Mouse (Mus musculus): ENCODE measurements around the gene Depdc5. TPM values are rescaled to one million over a fixed set of nuclear protein-coding genes. Genes with fewer than 3 reads are reported as not detected.

Depdc5 gene
- polyA plus RNA-seq, 1 experiment from 2014 or later = 36.3 TPM

GRCm38 (mm10) chr5:32962581-32962980 is 99.1 kb downstream of the Depdc5 start:
- no peak for ATAC-seq (ENCODE audit: insufficient number of reproducible peaks, insufficient read depth, low FRiP score, low TSS enrichment, low read depth)
- H3K36me3 ChIP-seq = peaks cover 83% of the 10 kb centered on the region

DNA sequence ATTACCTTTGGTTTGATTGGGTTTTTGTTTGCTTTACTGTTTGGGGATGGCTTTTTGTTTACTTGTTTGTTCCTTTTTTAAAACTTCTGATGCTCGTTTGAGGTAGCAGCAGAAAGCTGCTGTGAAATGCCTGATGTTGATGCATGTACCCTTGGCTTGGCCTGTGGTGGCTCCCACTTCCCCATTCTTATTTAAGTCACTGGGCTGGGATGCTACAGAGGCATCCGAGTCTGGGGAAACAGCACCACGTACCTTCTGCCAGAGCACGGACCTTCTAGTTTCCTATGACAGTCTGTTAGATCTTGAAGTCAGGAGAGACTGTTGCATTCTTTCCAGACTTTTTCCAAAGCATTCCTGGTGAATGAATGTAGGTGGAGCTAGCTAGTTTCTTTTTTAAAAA is 113.0 kb downstream of the Depdc5 start:
- ATAC-seq (ENCODE audit: insufficient number of reproducible peaks, insufficient read depth, low FRiP score, low TSS enrichment, low read depth) = no peak
- WGBS = 83% methylated on average over 4 of the region's 4 CpGs
- no peaks in the 10 kb centered on the region for H3K9me3 ChIP-seq
- H3K4me1 ChIP-seq (replicated peaks) = no peaks in the 10 kb centered on the region
- no peak overlapping the region for H3K9ac ChIP-seq (replicated peaks)
- H3K4me2 ChIP-seq = no peak overlapping the region
- H3K36me3 ChIP-seq = peaks cover 68% of the 10 kb centered on the region
- no peaks in the 10 kb centered on the region for H3K27me3 ChIP-seq
- H3K27ac ChIP-seq = peak overlapping the region; percentile 26; the same call in 1 of the 2 replicates
- no peak overlapping the region for H3K4me3 ChIP-seq (replicated peaks)

More at GRCm38 (mm10) chr5:32962581-32962980, 99.1 kb downstream of the Depdc5 start:
- no peak overlapping the region for H3K9ac ChIP-seq (replicated peaks)
- no peaks in the 10 kb centered on the region for H3K27me3 ChIP-seq
- H3K27ac ChIP-seq = no peak overlapping the region
- WGBS = 91% methylated on average over 1 of the region's 1 CpGs
- no peaks in the 10 kb centered on the region for H3K9me3 ChIP-seq
- H3K4me2 ChIP-seq = no peak overlapping the region
- H3K4me1 ChIP-seq (replicated peaks) = no peaks in the 10 kb centered on the region
- H3K4me3 ChIP-seq (replicated peaks) = no peak overlapping the region

GRCm38 (mm10) chr5:32977179-32977578 is 113.7 kb downstream of the Depdc5 start:
- H3K36me3 ChIP-seq = peaks cover 73% of the 10 kb centered on the region

GRCm38 (mm10) chr5:32985379-32985778 is 121.9 kb downstream of the Depdc5 start:
- H3K4me2 ChIP-seq = no peak overlapping the region
- no peak overlapping the region for H3K9ac ChIP-seq (replicated peaks)
- no peaks in the 10 kb centered on the region for H3K9me3 ChIP-seq
- H3K27me3 ChIP-seq = no peaks in the 10 kb centered on the region
- no peak overlapping the region for H3K4me3 ChIP-seq (replicated peaks)
- H3K4me1 ChIP-seq (replicated peaks) = no peaks in the 10 kb centered on the region
- peaks cover 84% of the 10 kb centered on the region for H3K36me3 ChIP-seq
- ATAC-seq (ENCODE audit: insufficient number of reproducible peaks, insufficient read depth, low FRiP score, low TSS enrichment, low read depth) = no peak
- H3K27ac ChIP-seq = no peak overlapping the region
- 89% methylated on average over 1 of the region's 1 CpGs for WGBS

More at GRCm38 (mm10) chr5:32977179-32977578, 113.7 kb downstream of the Depdc5 start:
- no peak overlapping the region for H3K27ac ChIP-seq
- no peak overlapping the region for H3K4me2 ChIP-seq
- no peak overlapping the region for H3K9ac ChIP-seq (replicated peaks)
- H3K4me3 ChIP-seq (replicated peaks) = no peak overlapping the region
- H3K9me3 ChIP-seq = no peaks in the 10 kb centered on the region
- H3K4me1 ChIP-seq (replicated peaks) = no peaks in the 10 kb centered on the region
- H3K27me3 ChIP-seq = no peaks in the 10 kb centered on the region
- no peak for ATAC-seq (ENCODE audit: insufficient number of reproducible peaks, insufficient read depth, low FRiP score, low TSS enrichment, low read depth)

GRCm38 (mm10) chr5:32987873-32988272 is 124.4 kb downstream of the Depdc5 start:
- peaks cover 70% of the 10 kb centered on the region for H3K36me3 ChIP-seq
- H3K27ac ChIP-seq = no peak overlapping the region
- H3K4me3 ChIP-seq (replicated peaks) = no peak overlapping the region
- H3K4me2 ChIP-seq = no peak overlapping the region
- H3K9me3 ChIP-seq = no peaks in the 10 kb centered on the region
- ATAC-seq (ENCODE audit: insufficient number of reproducible peaks, insufficient read depth, low FRiP score, low TSS enrichment, low read depth) = no peak
- no peaks in the 10 kb centered on the region for H3K4me1 ChIP-seq (replicated peaks)
- WGBS = 91% methylated on average over 1 of the region's 1 CpGs
- no peak overlapping the region for H3K9ac ChIP-seq (replicated peaks)
- H3K27me3 ChIP-seq = no peaks in the 10 kb centered on the region

GRCm38 (mm10) chr5:32989959-32990640 is 126.6 kb downstream of the Depdc5 start:
- Histone ChIP-seq H3K9ac (replicated peaks) (no peak overlapping the region), H3K36me3 (peaks cover 47% of the 10 kb centered on the region), H3K27me3 (no peaks in the 10 kb centered on the region), H3K4me3 (replicated peaks) (no peak overlapping the region), H3K27ac (no peak overlapping the region), H3K4me2 (no peak overlapping the region), H3K4me1 (replicated peaks) (peaks cover 4% of the 10 kb centered on the region; the same call in 1 of the 2 replicates), H3K9me3 (no peaks in the 10 kb centered on the region)
- ATAC-seq (ENCODE audit: insufficient number of reproducible peaks, insufficient read depth, low FRiP score, low TSS enrichment, low read depth) = no peak
- 86% methylated on average over 13 of the region's 13 CpGs for WGBS

- Histone ChIP-seq H3K4me2 (no peak overlapping the region), H3K27me3 (no peaks in the 10 kb centered on the region), H3K9me3 (no peaks in the 10 kb centered on the region), H3K27ac (no peak overlapping the region), H3K36me3 (peaks cover 39% of the 10 kb centered on the region), H3K4me1 (replicated peaks) (peaks cover 4% of the 10 kb centered on the region; the same call in 1 of the 2 replicates), H3K4me3 (replicated peaks) (no peak overlapping the region), H3K9ac (replicated peaks) (no peak overlapping the region)
- no peak for ATAC-seq (ENCODE audit: insufficient number of reproducible peaks, insufficient read depth, low FRiP score, low TSS enrichment, low read depth)
- WGBS = 71% methylated on average over 8 of the region's 8 CpGs
Observed at GRCm38 (mm10) chr5:32991152-32991551, 127.7 kb downstream of the Depdc5 start.

- no peak overlapping the region for H3K4me2 ChIP-seq
- H3K9me3 ChIP-seq = no peaks in the 10 kb centered on the region
- H3K4me1 ChIP-seq (replicated peaks) = peaks cover 4% of the 10 kb centered on the region; the same call in 1 of the 2 replicates
- no peak for ATAC-seq (ENCODE audit: insufficient number of reproducible peaks, insufficient read depth, low FRiP score, low TSS enrichment, low read depth)
- WGBS = 38% methylated on average over 2 of the region's 2 CpGs
- no peaks in the 10 kb centered on the region for H3K27me3 ChIP-seq
- 0 out of 2 replicates have a peak overlapping the region, but pooled peaks have one; percentile 37 for H3K27ac ChIP-seq
- peaks cover 6% of the 10 kb centered on the region; the same call in 1 of the 2 replicates for H3K36me3 ChIP-seq
- H3K4me3 ChIP-seq (replicated peaks) = no peak overlapping the region
- H3K9ac ChIP-seq (replicated peaks) = no peak overlapping the region
Observed at GRCm38 (mm10) chr5:32994471-32994870, 131.0 kb downstream of the Depdc5 start.

GRCm38 (mm10) chr5:32995756-32996155 is 132.3 kb downstream of the Depdc5 start:
- Histone ChIP-seq H3K27me3 (no peaks in the 10 kb centered on the region), H3K9me3 (no peaks in the 10 kb centered on the region), H3K27ac (no peak overlapping the region), H3K4me3 (replicated peaks) (no peak overlapping the region), H3K4me2 (no peak overlapping the region), H3K4me1 (replicated peaks) (peaks cover 4% of the 10 kb centered on the region; the same call in 1 of the 2 replicates), H3K9ac (replicated peaks) (no peak overlapping the region), H3K36me3 (peaks cover 6% of the 10 kb centered on the region; the same call in 1 of the 2 replicates)
- 86% methylated on average over 4 of the region's 4 CpGs for WGBS
- ATAC-seq (ENCODE audit: insufficient number of reproducible peaks, insufficient read depth, low FRiP score, low TSS enrichment, low read depth) = no peak

GRCm38 (mm10) chr5:32996560-32996959 is 133.1 kb downstream of the Depdc5 start:
- no peaks in the 10 kb centered on the region for H3K36me3 ChIP-seq
- no peak for ATAC-seq (ENCODE audit: insufficient number of reproducible peaks, insufficient read depth, low FRiP score, low TSS enrichment, low read depth)
- H3K4me1 ChIP-seq (replicated peaks) = peaks cover 4% of the 10 kb centered on the region; the same call in 1 of the 2 replicates
- 83% methylated on average over 1 of the region's 1 CpGs for WGBS
- H3K4me3 ChIP-seq (replicated peaks) = no peak overlapping the region
- H3K27me3 ChIP-seq = no peaks in the 10 kb centered on the region
- no peak overlapping the region for H3K27ac ChIP-seq
- no peak overlapping the region for H3K4me2 ChIP-seq
- H3K9ac ChIP-seq (replicated peaks) = no peak overlapping the region
- no peaks in the 10 kb centered on the region for H3K9me3 ChIP-seq

- Histone ChIP-seq H3K27me3 (no peaks in the 10 kb centered on the region), H3K9ac (replicated peaks) (no peak overlapping the region), H3K9me3 (no peaks in the 10 kb centered on the region), H3K4me1 (replicated peaks) (peaks cover 4% of the 10 kb centered on the region; the same call in 1 of the 2 replicates), H3K4me3 (replicated peaks) (no peak overlapping the region), H3K27ac (no peak overlapping the region), H3K36me3 (no peaks in the 10 kb centered on the region), H3K4me2 (no peak overlapping the region)
- WGBS = 43% methylated on average over 4 of the region's 4 CpGs
- ATAC-seq (ENCODE audit: insufficient number of reproducible peaks, insufficient read depth, low FRiP score, low TSS enrichment, low read depth) = no peak
Observed at GRCm38 (mm10) chr5:32997686-32998085, 134.2 kb downstream of the Depdc5 start.

DNA sequence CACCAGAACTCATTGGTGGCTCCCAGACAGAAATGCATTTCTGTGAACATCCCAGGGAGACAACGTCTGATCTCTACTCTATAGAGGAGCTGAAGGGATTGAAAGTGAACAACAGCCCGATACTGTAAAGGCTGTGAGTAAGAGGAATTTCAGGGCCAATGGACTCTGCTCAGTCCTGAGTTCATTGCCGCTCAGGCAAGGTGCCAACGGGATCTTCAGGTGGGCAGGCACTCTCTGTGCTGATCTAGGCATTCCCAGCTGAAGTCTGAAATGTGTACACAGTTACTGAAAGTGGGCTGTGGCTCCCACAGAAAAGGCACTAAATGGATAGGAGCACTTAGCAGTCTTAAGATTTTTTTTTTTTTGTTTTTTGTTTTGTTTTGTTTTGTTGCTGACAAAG is 135.3 kb downstream of the Depdc5 start:
- no peak for ATAC-seq (ENCODE audit: insufficient number of reproducible peaks, insufficient read depth, low FRiP score, low TSS enrichment, low read depth)
- Histone ChIP-seq H3K36me3 (no peaks in the 10 kb centered on the region), H3K4me3 (replicated peaks) (no peak overlapping the region), H3K9ac (replicated peaks) (no peak overlapping the region), H3K27me3 (no peaks in the 10 kb centered on the region), H3K4me1 (replicated peaks) (peaks cover 4% of the 10 kb centered on the region; the same call in 1 of the 2 replicates), H3K4me2 (no peak overlapping the region), H3K9me3 (no peaks in the 10 kb centered on the region), H3K27ac (no peak overlapping the region)
- WGBS = 84% methylated on average over 4 of the region's 4 CpGs
